Comparison of ENCODE assay signal across 15 mouse cellular contexts in the genomic region with DNA sequence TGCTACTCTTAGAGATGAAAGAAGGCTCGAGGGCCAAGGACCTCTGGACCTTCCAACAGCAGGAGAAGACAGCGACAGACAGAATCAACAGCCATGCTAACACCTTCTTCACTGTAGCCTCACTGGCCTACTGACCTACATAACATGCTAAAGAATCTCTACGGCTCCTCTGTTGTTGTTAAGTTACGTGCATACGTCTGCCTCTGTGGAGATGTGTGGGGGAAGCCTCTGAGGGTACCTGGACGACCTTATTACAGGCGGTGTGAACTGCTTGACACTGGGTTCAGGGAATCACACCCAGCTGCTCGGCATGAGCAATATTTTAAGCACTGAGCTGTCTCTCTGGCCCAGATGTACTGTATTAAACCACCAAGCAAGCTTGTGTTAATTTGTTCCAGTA. TPM values are rescaled to one million over a fixed set of nuclear protein-coding genes. Genes with fewer than 3 reads are reported as not detected.
"Had no signal": no experiment of that assay in that cellular context is flagged by ENCODE, and none has a peak within 500 bp of the region (broad histone marks: within the 10 kb centered on the region; RNA-seq: fewer than 3 reads in every experiment).

No protein-coding gene starts in this region.

- H3K36me3 ChIP-seq: limb, embryonic 12.5 days; midbrain, embryonic 13.5 days; neural tube, embryonic 15.5 days had no signal

- DNase-seq: kidney, adult 9 months; layer of hippocampus, adult 9-11 months; layer of hippocampus, postnatal 36 days; lung, adult 18-20 months; right cerebral cortex, postnatal 4 days; spleen, adult 18-20 months; thymus, adult 18-20 months had no signal

- H3K27ac ChIP-seq: limb, embryonic 12.5 days; liver, embryonic 14.5 days; midbrain, embryonic 13.5 days; neural tube, embryonic 15.5 days had no signal

- H3K4me2 ChIP-seq: limb, embryonic 12.5 days; midbrain, embryonic 13.5 days; neural tube, embryonic 15.5 days had no signal

- H3K9ac ChIP-seq: limb, embryonic 12.5 days; liver, embryonic 14.5 days; midbrain, embryonic 13.5 days; neural tube, embryonic 15.5 days had no signal

- H3K9me3 ChIP-seq: limb, embryonic 12.5 days; midbrain, embryonic 13.5 days; neural tube, embryonic 15.5 days had no signal

- ATAC-seq: intestine, embryonic 16.5 days; lung, postnatal 0 days; midbrain, embryonic 13.5 days had no signal

- H3K4me3 ChIP-seq: limb, embryonic 12.5 days; midbrain, embryonic 13.5 days; myocyte; neural tube, embryonic 15.5 days had no signal

RNA-seq across cellular contexts. Expression of a gene that starts 2.9 kb away (rescaled TPM):
- total RNA-seq: megakaryocyte-erythroid progenitor cell, adult 5-6 weeks had no signal
